Mouse (Mus musculus) erythroid progenitor cell, adult 5-6 weeks (primary cell): ENCODE measurements around the gene Itih2. TPM values are rescaled to one million over a fixed set of nuclear protein-coding genes. Genes with fewer than 3 reads are reported as not detected.

ENCODE experiments used
- ATAC-seq: replicated peaks from 2 replicates; pipeline ENCODE4 v1.8.0; 2016; ENCODE audit warnings: moderate number of reproducible peaks, mild to moderate bottlenecking, moderate TSS enrichment, inconsistent platforms; ENCODE audit not compliant: poor library complexity, low FRiP score, severe bottlenecking
- total RNA-seq, 2 experiments: library from RNA; stranded (forward) in 1 of 2; stranded (reverse) in 1 of 2; fragments of 150-400 nt in 1 of 2; fragments of 186-747, 209-891 nt in 1 of 2; gene quantifications; 2 replicates each; pipeline versions ENCODE4 v1.2.3 to v1.2.4; 2015 to 2017; ENCODE audit warnings: low replicate concordance in 2 of 2

Itih2 gene
- total RNA-seq, 2 experiments from 2014 or later, result not detected

DNA sequence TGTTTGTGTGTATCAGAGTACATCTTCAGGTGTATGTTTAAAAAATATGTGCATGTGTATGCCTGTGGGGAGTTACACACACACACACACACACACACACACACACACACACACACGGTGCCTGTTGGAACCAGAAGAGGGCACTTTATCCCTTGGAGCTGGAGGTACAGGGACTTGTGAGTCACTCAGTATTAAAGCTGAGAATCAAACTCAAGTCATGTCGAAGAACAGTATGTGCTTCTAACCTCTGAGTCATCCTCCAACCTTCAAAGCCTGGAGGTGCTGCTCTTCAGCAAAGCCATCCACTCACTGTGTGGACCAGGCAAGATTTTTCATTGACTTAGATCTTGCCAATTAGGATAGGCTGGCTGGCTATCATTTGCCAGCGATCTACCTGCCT, 9.4 kb downstream of the Itih2 start:
- ATAC-seq, result no peak

DNA sequence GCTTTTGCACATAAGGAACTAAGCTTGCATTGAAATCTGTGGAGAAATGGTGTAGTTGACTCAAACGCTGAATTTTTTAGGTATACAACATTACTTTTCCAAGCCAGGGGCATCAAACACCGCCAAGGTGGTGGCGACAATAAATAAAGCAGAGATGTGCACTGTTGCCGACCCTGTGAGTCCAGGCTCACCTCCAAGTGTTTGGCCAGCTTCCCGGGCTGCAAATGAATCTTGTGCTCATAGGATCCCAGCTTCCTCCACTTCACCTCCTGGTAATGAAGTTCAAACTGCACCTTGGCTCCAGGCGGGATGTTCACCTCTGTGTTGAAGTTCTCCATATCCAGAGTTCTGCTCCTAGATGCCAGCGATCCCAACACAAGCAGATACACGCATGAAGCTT, 11.9 kb downstream of the Itih2 start:
- ATAC-seq, result no peak

DNA sequence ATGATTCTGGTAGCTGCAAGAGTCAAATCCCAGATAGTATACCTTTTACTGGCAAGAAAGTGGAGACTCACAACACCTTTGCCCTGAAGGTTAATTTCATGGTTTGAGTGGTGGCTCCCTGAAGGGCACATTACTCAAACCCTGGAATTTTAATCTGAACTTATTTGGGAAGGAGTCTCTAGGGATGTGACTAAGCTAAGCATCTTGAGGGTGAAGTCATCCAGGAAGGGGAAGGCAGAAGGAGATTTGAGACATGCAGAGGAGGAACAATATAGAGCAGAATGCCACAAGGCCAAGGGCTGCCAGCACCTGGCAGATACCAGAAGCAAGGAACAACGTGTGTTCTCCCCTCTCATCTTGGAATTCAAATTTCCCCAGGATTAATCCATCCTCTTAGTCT, 12.4 kb downstream of the Itih2 start:
- no peak for ATAC-seq

DNA sequence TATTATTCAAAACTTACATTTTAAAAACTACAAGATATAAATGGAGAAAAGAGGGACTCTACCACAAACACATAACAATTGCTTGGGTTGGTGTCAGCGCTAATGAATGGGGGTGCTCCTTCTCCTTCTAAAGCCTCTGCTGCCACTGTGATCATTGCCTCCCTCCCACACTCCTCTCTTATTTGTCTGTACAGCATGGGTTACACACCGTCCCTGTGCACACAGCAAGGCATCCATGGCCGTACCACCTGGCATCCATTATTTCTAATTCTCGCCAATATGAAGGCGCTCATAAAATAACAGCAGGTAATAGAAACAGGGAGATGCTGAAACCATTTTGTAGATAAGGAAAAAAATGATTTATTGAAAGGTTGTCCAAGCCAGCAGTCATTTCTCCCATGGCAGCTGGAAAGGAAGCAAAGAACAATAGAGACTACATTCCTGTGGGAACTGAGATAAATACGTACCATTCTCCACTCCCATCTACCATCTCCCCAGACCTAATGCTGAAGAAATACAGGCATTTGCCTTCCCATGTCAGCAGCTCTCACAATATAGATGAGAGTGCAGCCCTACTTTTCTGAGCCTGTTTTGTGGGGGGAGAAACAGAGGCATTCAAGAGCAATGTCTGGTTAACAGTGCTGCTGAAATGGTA, 22.5 kb downstream of the Itih2 start:
- ATAC-seq, result no peak

DNA sequence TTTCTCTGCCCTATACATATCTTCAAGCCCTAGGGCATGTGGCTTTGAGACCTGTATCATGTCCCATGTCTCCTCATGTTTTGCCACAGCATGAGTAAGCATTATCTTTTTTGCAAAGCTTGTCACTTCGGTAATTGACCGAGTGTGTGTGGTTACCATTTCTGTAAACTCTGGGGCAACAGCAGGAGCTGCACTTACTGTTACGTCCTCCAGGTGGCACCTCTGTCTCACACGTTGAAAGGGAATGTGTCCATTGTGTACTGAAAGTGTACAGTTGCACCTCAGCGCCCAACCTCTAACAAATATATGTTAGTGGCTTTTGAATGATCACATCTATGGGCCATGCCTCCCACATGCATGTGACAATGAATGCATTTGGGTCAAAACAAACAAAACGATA, 30.0 kb downstream of the Itih2 start:
- no peak; the same call in 1 of the 2 replicates for ATAC-seq

DNA sequence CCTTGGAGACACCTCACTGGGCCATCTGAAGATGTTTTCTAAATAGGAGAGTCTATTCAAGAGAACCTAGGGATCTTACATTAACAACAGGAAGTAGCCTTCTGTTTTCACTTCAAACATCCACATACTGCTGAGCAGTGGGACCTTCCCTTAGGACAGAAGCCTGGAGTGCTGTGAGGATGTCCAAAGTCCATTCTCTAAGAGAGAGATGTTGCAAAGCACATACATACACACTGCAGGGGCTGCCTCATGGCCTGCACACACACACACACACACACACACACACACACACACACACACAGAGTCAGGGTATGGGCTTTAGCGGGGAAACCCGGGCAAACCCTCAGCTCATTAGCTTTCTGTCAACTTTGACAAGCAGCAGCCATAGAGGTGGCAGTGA, 30.7 kb downstream of the Itih2 start:
- ATAC-seq, result no peak

DNA sequence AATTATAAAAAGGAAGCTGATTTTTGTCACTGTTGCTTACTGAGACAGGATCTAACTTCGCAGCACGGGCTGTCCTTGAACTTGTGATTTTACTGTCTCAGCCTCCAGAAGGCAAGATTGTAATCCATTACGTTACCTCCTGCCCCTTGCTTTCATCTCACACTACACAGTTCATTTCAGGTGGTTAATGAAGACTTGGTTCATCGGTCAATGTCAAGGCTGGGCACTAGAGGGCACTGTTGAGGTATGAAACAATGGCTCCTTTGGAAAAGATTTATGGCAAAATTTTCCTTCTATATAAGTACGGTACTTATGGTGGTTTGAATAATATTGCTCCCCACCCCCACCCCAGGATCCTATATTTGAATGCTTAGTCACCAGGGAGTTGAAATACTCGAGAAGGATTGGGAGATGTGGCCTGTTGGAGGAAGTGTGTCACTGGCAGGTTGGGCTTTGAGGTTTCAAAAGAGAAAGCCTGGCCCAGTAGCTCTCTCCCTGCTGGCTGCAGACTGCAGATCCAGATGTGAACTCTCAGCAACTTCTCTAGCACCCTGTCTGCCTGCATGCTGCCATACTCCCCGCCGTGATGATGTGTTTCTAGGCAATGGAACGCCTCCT, 32.5 kb downstream of the Itih2 start:
- ATAC-seq, result no peak

DNA sequence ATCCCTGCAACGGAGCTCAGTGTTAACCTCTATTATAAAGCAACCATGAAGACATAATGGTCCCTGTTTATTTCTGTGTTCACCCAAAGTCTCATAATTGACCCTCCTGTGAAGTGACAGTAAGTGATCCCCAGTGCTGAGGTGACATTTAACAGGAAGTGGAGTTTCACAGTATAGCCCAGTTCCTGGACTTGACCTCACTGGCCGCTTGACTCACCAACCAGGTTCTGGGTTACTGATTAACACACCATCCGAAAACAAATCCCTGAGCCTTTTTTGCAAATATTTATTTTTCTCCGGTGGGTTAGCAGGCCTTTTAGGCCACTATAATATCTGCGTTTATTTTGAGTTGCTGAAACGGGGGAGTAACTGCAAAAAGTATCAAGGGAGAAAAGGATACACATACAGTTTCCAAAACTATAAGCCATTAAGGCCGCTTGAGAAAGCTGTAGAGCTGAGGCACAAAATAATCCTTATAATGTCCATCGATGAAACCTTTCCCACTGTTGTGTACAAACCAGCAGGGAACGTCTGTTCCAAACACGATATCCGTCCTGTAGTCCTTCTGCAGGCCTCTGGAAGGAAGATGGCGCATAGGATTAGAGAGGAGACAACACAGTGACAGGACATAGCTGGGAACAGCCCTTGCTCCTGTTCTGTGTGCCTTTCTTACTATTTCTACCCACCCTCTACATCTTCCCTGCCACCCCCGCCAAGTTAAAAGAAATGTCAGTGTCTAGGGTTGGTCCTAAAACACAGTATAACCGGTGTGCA, 36.7 kb downstream of the Itih2 start:
- no peak for ATAC-seq

DNA sequence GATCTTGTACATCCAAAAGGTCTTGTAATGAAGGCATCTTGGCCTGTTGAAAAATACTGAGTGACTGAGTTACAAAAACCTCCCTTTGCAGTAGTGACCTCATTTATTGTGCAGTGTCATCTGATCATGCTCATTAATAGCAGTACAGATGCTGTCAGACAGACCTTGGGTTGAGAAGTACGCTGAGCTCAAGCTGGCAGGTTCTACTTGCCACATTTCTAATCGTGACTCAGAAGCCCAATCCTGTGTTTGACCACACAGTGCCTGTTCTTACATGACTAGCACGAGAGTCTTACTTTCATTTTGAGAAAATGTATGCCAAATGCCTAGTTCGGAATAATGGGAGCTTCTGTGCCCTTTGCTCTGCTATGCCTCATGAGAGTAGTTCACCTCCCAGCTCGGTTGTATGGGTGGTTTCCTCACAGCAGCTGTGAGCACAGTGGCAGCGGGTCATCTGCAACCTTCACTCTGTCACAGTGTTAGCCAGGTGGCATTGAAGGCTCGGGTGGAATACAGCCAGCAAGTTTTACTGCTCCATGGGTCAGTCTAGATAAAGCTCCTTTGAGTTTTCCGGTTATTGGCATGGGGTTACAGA, 43.8 kb downstream of the Itih2 start:
- ATAC-seq, result no peak

DNA sequence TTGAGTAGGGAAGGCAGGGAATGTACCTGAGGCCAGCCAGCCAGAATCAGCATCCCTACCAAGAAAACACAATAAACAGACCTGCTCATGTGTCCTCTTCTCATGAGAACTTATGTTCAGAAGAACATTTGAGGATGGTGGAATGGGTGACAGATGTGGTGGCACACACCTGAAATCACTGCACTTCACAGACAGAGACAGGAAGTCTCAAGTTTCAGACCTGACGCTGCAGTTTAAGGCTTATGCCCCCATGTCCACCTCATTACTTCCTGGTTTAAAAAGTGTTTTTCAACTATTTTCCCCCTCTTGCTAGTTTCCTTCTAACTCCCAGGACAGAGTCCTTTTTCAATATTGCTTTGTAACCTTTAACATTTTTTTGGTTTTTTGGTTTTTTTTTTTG, 48.5 kb downstream of the Itih2 start:
- ATAC-seq, result no peak

DNA sequence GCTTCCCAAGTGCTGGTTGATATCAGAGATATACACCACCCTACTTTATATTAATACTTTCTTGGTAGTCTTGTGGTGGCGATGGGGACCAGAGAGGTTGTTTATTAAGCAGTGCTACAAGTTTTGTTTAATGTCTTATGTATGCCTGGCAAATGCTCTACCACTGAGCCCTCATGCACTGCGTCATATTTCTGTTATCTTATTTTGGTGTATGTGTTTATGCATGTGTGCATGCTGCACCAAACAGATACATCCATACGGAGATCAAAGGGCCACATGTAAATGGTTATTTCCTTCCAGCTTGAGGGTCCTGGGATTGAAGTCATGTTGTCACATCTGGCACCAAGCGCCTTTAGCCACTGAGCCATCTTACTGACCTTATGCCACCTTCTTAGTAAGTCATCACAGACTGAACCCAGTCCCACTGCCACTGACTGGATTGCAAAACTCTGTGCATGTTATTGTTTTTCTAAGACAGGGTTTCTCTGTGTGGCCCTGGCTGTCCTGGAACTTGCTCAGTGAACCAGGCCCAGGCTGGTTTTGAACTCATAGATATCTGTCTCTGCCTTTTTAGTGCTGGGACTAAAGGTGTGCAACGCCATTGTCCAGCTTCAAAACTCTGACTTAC, 49.6 kb downstream of the Itih2 start:
- no peak for ATAC-seq

DNA sequence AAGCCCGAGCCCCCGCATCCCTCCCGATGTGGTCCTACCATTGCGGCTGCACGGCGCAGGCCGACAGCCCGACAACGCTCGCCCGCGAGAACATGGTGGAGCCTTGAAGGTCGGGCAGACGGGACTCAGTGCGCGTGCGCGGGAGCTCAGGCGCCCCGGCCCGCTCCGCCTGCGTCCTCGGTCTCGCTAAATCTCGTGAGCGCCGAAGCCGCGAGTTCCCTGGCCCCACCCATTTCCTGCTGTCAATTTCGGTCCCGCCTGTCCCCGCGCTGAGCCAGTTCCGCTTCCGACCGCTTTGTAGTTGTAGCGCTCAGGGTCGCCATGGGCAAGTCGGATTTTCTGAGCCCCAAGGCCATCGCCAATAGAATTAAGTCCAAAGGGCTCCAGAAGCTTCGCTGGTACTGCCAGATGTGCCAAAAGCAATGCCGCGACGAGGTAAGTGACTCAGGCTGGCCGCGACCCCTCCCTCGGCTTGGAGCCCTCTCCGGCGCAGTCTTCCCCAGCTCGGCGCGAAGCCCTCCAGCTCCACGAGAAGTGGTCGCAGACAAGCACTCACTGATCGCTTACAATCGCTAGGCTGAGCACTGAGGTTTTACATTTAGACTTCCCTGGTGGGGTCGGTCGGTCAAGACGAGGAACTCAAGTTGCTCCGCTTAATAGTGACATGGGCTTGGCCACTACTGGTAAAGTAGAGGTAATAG, 50.7 kb downstream of the Itih2 start, which contains the start of the genes Atp5c1 and Kin:
Gene Atp5c1 (minus strand): TSS at position 201 of the 701 bp plus-strand sequence.
Gene Kin (plus strand): TSS at position 284 of the 701 bp plus-strand sequence.
- ATAC-seq, result peak; percentile 92

DNA sequence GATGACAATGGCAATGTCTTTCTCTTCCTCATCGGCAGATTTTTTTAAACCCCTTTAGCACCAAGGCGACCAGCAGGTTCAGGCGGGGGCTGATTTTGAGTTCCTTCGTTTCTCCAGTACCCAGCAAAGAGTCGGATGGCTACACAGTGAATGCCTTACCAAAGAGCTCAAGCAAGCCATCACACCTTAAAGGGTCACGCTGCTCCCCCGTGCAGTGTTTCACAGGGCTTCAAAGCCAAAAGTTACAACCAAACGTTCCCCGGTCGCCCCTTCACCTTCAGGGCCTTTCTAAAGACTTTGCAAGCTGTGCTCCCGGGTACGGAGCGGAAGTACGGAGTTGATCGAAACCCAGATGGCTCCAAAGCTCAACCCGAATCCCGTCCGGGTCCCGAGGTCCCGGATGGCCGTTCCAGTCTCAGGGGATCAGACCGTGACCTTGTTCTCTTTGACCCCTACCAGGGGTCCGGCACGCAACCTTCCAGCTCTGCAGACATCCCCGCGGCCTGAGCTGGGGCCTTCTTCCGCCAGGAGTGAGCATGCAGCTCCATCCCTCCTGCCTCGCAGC, 51.4 kb downstream of the Itih2 start:
- ATAC-seq, result peak; percentile 23

DNA sequence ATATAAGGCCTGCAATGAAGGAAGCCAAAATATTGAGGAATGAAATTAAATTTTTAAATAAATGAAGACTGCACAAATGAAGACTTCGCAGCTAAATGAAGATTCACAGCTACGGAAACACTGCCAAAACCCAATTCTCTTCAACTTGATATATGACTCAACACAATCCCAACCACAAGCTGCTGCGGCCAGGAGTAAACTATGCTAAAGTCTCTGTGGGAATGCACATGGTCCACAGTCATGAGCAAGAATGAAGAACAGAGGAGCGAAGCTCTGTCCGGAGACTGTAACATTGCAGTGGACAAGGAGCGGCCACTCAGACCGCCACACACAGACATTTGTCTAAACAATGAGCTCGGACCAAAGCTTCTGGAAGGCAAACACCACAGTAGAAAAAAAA, 54.5 kb downstream of the Itih2 start:
- ATAC-seq, result no peak

DNA sequence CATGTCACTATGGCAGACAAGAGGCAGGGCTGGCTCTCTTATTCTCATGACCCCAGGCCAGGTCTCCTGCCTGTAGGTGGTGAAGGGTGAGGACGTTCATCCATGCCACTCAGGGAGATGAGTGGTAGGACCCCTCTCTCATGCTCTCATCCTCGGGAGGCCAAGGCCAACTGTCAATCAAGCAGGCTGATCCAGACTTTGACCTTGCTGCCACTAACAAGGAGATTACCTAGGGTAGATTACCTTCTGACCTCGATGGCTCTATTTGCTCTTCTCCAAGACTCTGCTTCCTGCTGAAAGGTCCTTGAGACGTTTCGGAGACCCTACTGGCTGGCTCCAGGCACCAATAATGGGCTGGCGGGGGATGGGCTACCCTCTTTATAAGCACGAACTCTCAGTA, 56.7 kb downstream of the Itih2 start:
- no peak for ATAC-seq

DNA sequence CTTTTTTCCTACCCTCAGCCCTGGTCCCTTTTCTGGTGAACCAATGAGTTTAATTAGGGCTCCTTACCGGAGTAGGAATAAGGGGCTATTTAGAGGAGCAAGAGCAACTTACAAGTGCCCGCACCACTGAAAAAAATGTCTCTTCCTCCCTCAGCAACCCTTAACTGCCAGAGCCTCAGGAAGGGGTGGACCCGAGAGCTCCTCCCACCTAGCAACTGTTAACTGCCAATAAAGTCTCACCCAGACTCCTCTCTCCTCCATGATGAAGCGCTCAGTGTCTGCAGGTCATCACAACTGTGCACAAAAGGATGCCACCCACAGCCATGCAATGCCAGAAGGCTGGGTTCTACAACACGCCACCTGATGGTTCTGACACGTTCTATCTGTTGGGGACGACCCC, 59.4 kb downstream of the Itih2 start:
- ATAC-seq, result no peak

DNA sequence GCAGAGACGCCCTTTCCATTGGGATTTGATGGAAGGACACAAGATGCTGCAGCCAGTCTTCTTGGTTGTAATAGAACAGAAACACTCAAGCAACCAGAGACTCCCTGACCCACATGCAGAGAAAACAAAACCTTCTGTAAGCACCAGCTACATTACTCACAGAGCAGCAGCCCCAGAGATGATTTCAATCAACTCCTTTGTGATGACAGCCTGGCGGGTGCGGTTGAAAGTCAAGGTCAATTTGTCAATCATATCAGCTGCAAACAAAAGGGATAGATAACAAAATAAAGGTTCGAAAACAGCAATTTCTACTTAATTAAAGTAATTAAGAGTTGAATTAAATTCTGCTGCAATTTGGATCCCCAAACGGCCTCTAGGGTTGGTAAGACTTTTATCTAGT, 72.4 kb downstream of the Itih2 start:
- no peak for ATAC-seq

DNA sequence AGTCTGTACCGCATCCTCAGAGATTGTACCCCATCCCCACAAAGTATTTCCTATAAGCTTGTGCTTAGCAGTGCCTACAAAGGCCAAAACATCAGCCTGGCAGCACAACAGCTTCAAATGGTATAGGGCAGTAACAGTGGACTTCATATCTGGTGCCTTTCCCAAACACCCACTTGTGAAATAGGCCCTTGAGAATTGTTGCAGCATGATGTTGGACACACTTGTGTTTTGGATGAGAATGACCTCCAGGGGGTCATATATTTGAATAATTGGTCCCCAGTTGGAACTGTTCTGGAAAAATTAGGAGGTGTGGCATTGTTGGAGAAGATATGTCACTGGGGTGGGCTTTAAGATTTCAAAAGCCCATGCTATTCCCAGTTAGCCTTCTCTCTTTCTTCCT, 79.2 kb downstream of the Itih2 start:
- ATAC-seq, result no peak

DNA sequence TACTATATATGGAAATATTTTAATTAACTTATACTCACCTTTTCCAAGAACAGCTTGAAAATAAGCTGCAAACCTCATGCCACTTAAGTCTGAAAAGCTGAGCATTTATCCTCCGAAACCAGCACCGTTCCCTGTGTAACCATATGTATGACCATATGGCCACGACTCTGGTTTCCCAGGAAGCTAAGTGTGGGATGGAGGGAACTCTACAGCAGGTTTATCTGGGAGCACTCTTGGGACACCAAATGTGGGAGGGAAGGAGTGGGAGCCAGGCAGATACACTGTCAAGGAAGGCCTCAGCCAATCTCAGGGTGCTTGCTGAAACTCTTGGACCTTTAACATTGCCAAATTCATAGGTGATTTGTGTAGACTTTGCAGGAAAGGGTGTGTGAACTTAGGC, 80.3 kb downstream of the Itih2 start:
- ATAC-seq, result no peak
